Mouse (Mus musculus): Measurements from ENCODE around the gene Olfr462. TPM values are rescaled to one million over a fixed set of nuclear protein-coding genes. Genes with fewer than 3 reads are reported as not detected.
A peak's percentile ranks its signal among the peaks of the same experiment; 100 is the strongest.

The Olfr462 gene
- not detected in 2 replicates for polyA plus RNA-seq (2014; fragmentation: Nextera tagmentation; extraction: Ambion mirVana)

- no peak within 1 kb of the TSS for H3K27ac ChIP-seq (ENCODE audit: low read depth, low read length)
- 91% methylated on average over 6 of the region's 6 CpGs for WGBS
- no peak for DNase-seq (ENCODE audit: low spot score)
- no peak within 1 kb of the TSS for H3K4me2 ChIP-seq (ENCODE audit: low read length)
- no peaks in the 10 kb centered on the region for H3K27me3 ChIP-seq (replicated peaks; ENCODE audit: control insufficient read depth, insufficient read depth, low read length)
- no peaks in the 10 kb centered on the region for H3K4me1 ChIP-seq (ENCODE audit: control insufficient read depth, insufficient read depth, low read length)
- H3K9ac ChIP-seq (ENCODE audit: low read length): no peak within 1 kb of the TSS
- H3K4me3 ChIP-seq (ENCODE audit: low read depth, low read length): no peak within 1 kb of the TSS
- no peaks in the 10 kb centered on the region for H3K9me3 ChIP-seq (replicated peaks; ENCODE audit: control insufficient read depth, low read length)
- no peak for ATAC-seq
- H3K36me3 ChIP-seq (ENCODE audit: control insufficient read depth, insufficient read depth, low read length): no peaks in the 10 kb centered on the region
These were observed at the start of gene Olfr462 for GRCm38 (mm10) chr11:87892168-87892567. TSS of gene Olfr462 (minus strand) at chr11:87892268.

- Histone ChIP-seq H3K9me3 (replicated peaks; ENCODE audit: control insufficient read depth, low read length) (no peaks in the 10 kb centered on the region), H3K4me3 (ENCODE audit: low read depth, low read length) (no peak overlapping the region), H3K27me3 (replicated peaks; ENCODE audit: control insufficient read depth, insufficient read depth, low read length) (no peaks in the 10 kb centered on the region), H3K4me2 (ENCODE audit: low read length) (no peak overlapping the region), H3K27ac (ENCODE audit: low read depth, low read length) (no peak overlapping the region), H3K36me3 (ENCODE audit: control insufficient read depth, insufficient read depth, low read length) (no peaks in the 10 kb centered on the region), H3K4me1 (ENCODE audit: control insufficient read depth, insufficient read depth, low read length) (no peaks in the 10 kb centered on the region), H3K9ac (ENCODE audit: low read length) (no peak overlapping the region)
- no peak for DNase-seq (ENCODE audit: low spot score)
- 74% methylated on average over 3 of the region's 3 CpGs for WGBS
- no peak for ATAC-seq
These were observed 43.4 kb upstream of the Olfr462 start for GRCm38 (mm10) chr11:87935467-87935866.

GRCm38 (mm10) chr11:87933731-87934130 is 41.7 kb upstream of the Olfr462 start:
- Histone ChIP-seq H3K9me3 (replicated peaks; ENCODE audit: control insufficient read depth, low read length) (no peaks in the 10 kb centered on the region), H3K4me3 (ENCODE audit: low read depth, low read length) (no peak overlapping the region), H3K36me3 (ENCODE audit: control insufficient read depth, insufficient read depth, low read length) (no peaks in the 10 kb centered on the region), H3K4me2 (ENCODE audit: low read length) (no peak overlapping the region), H3K27ac (ENCODE audit: low read depth, low read length) (no peak overlapping the region), H3K4me1 (ENCODE audit: control insufficient read depth, insufficient read depth, low read length) (no peaks in the 10 kb centered on the region), H3K27me3 (replicated peaks; ENCODE audit: control insufficient read depth, insufficient read depth, low read length) (no peaks in the 10 kb centered on the region), H3K9ac (ENCODE audit: low read length) (no peak overlapping the region)
- 80% methylated on average over 2 of the region's 2 CpGs for WGBS
- ATAC-seq (no peak), DNase-seq (ENCODE audit: low spot score) (no peak)

GRCm38 (mm10) chr11:87930348-87930747 is 38.3 kb upstream of the Olfr462 start:
- H3K27ac ChIP-seq (ENCODE audit: low read depth, low read length): no peak overlapping the region
- H3K4me2 ChIP-seq (ENCODE audit: low read length): no peak overlapping the region
- H3K4me3 ChIP-seq (ENCODE audit: low read depth, low read length): no peak overlapping the region
- H3K36me3 ChIP-seq (ENCODE audit: control insufficient read depth, insufficient read depth, low read length): no peaks in the 10 kb centered on the region
- 100% methylated on average over 2 of the region's 2 CpGs for WGBS
- H3K9me3 ChIP-seq (replicated peaks; ENCODE audit: control insufficient read depth, low read length): no peaks in the 10 kb centered on the region
- H3K4me1 ChIP-seq (ENCODE audit: control insufficient read depth, insufficient read depth, low read length): no peaks in the 10 kb centered on the region
- no peak for DNase-seq (ENCODE audit: low spot score)
- no peak overlapping the region for H3K9ac ChIP-seq (ENCODE audit: low read length)
- no peak for ATAC-seq
- H3K27me3 ChIP-seq (replicated peaks; ENCODE audit: control insufficient read depth, insufficient read depth, low read length): no peaks in the 10 kb centered on the region

GRCm38 (mm10) chr11:87920966-87921365 is 28.9 kb upstream of the Olfr462 start, which contains the start of gene Olfr464:
TSS of gene Olfr464 (minus strand) at chr11:87920967.
- no peak for ATAC-seq
- peak; percentile 3 for DNase-seq (ENCODE audit: low spot score)
- no peak within 1 kb of the TSS for H3K4me3 ChIP-seq (ENCODE audit: low read depth, low read length)

GRCm38 (mm10) chr11:87920301-87920700 is 28.2 kb upstream of the Olfr462 start:
- DNase-seq (ENCODE audit: low spot score): no peak
- no peak for ATAC-seq
- Histone ChIP-seq H3K27ac (ENCODE audit: low read depth, low read length) (no peak overlapping the region), H3K4me3 (ENCODE audit: low read depth, low read length) (no peak overlapping the region), H3K9ac (ENCODE audit: low read length) (no peak overlapping the region), H3K9me3 (replicated peaks; ENCODE audit: control insufficient read depth, low read length) (no peaks in the 10 kb centered on the region), H3K27me3 (replicated peaks; ENCODE audit: control insufficient read depth, insufficient read depth, low read length) (no peaks in the 10 kb centered on the region), H3K4me2 (ENCODE audit: low read length) (no peak overlapping the region), H3K36me3 (ENCODE audit: control insufficient read depth, insufficient read depth, low read length) (no peaks in the 10 kb centered on the region), H3K4me1 (ENCODE audit: control insufficient read depth, insufficient read depth, low read length) (no peaks in the 10 kb centered on the region)
- WGBS: 62% methylated on average over 2 of the region's 2 CpGs

More at GRCm38 (mm10) chr11:87920966-87921365, 28.9 kb upstream of the Olfr462 start, which contains the start of gene Olfr464:
- no peak within 1 kb of the TSS for H3K4me2 ChIP-seq (ENCODE audit: low read length)
- H3K9me3 ChIP-seq (replicated peaks; ENCODE audit: control insufficient read depth, low read length): no peaks in the 10 kb centered on the region
- no peaks in the 10 kb centered on the region for H3K27me3 ChIP-seq (replicated peaks; ENCODE audit: control insufficient read depth, insufficient read depth, low read length)
- H3K4me1 ChIP-seq (ENCODE audit: control insufficient read depth, insufficient read depth, low read length): no peaks in the 10 kb centered on the region
- WGBS: 35% methylated on average over 5 of the region's 5 CpGs
- H3K27ac ChIP-seq (ENCODE audit: low read depth, low read length): no peak within 1 kb of the TSS
- H3K36me3 ChIP-seq (ENCODE audit: control insufficient read depth, insufficient read depth, low read length): no peaks in the 10 kb centered on the region
- no peak within 1 kb of the TSS for H3K9ac ChIP-seq (ENCODE audit: low read length)

GRCm38 (mm10) chr11:87916005-87916404 is 23.9 kb upstream of the Olfr462 start:
- no peaks in the 10 kb centered on the region for H3K36me3 ChIP-seq (ENCODE audit: control insufficient read depth, insufficient read depth, low read length)
- no peak overlapping the region for H3K4me2 ChIP-seq (ENCODE audit: low read length)
- no peak overlapping the region for H3K9ac ChIP-seq (ENCODE audit: low read length)
- no peak overlapping the region for H3K4me3 ChIP-seq (ENCODE audit: low read depth, low read length)
- ATAC-seq (no peak), DNase-seq (ENCODE audit: low spot score) (no peak)
- H3K27ac ChIP-seq (ENCODE audit: low read depth, low read length): no peak overlapping the region
- H3K9me3 ChIP-seq (replicated peaks; ENCODE audit: control insufficient read depth, low read length): no peaks in the 10 kb centered on the region
- 91% methylated on average over 1 of the region's 1 CpGs for WGBS
- H3K4me1 ChIP-seq (ENCODE audit: control insufficient read depth, insufficient read depth, low read length): no peaks in the 10 kb centered on the region
- H3K27me3 ChIP-seq (replicated peaks; ENCODE audit: control insufficient read depth, insufficient read depth, low read length): no peaks in the 10 kb centered on the region

- no peak for ATAC-seq
- 79% methylated on average over 3 of the region's 3 CpGs for WGBS
- Histone ChIP-seq H3K4me2 (ENCODE audit: low read length) (no peak overlapping the region), H3K4me3 (ENCODE audit: low read depth, low read length) (no peak overlapping the region), H3K4me1 (ENCODE audit: control insufficient read depth, insufficient read depth, low read length) (no peaks in the 10 kb centered on the region), H3K27me3 (replicated peaks; ENCODE audit: control insufficient read depth, insufficient read depth, low read length) (no peaks in the 10 kb centered on the region), H3K9me3 (replicated peaks; ENCODE audit: control insufficient read depth, low read length) (no peaks in the 10 kb centered on the region), H3K9ac (ENCODE audit: low read length) (no peak overlapping the region), H3K27ac (ENCODE audit: low read depth, low read length) (no peak overlapping the region), H3K36me3 (ENCODE audit: control insufficient read depth, insufficient read depth, low read length) (no peaks in the 10 kb centered on the region)
- DNase-seq (ENCODE audit: low spot score): no peak
These were observed 12.3 kb upstream of the Olfr462 start for GRCm38 (mm10) chr11:87904331-87904730.

GRCm38 (mm10) chr11:87897287-87897686 is 5.2 kb upstream of the Olfr462 start, which contains the start of gene Olfr463:
TSS of gene Olfr463 (minus strand) at chr11:87897387.
- H3K27ac ChIP-seq (ENCODE audit: low read depth, low read length): no peak within 1 kb of the TSS
- no peak for ATAC-seq
- no peaks in the 10 kb centered on the region for H3K27me3 ChIP-seq (replicated peaks; ENCODE audit: control insufficient read depth, insufficient read depth, low read length)
- no peak within 1 kb of the TSS for H3K4me2 ChIP-seq (ENCODE audit: low read length)
- no peaks in the 10 kb centered on the region for H3K4me1 ChIP-seq (ENCODE audit: control insufficient read depth, insufficient read depth, low read length)
- no peak for DNase-seq (ENCODE audit: low spot score)
- no peak within 1 kb of the TSS for H3K4me3 ChIP-seq (ENCODE audit: low read depth, low read length)
- H3K9ac ChIP-seq (ENCODE audit: low read length): no peak within 1 kb of the TSS
- no peaks in the 10 kb centered on the region for H3K36me3 ChIP-seq (ENCODE audit: control insufficient read depth, insufficient read depth, low read length)
- H3K9me3 ChIP-seq (replicated peaks; ENCODE audit: control insufficient read depth, low read length): no peaks in the 10 kb centered on the region
